ENCODE assay signal across 18 mouse cellular contexts in genomic region chr4:127331171-127331570, GRCm38 (mm10). TPM values are rescaled to one million over a fixed set of nuclear protein-coding genes. Genes with fewer than 3 reads are reported as not detected.
DNase-seq lines count a peak whose midpoint lies in the region; ATAC-seq lines count a peak whose summit lies in the region.
"Had no signal": no experiment of that assay in that cellular context is flagged by ENCODE, and none has a peak within 500 bp of the region (broad histone marks: within the 10 kb centered on the region; RNA-seq: fewer than 3 reads in every experiment).

No protein-coding gene starts in this region.

- H3K9me3 ChIP-seq in lung, embryonic 15.5 days: no peaks in the 10 kb centered on the region
- H3K9me3 ChIP-seq in limb, embryonic 10.5 days (replicated peaks): no peaks in the 10 kb centered on the region
- H3K9me3 ChIP-seq: embryonic facial prominence, embryonic 12.5 days; forebrain, embryonic 12.5 days; liver, embryonic 13.5 days; midbrain, embryonic 12.5 days had no signal

- ATAC-seq in lung, embryonic 15.5 days (ENCODE audit: borderline replicate concordance, extremely low read depth, low FRiP score, low TSS enrichment): no peak
- ATAC-seq: inflammation-experienced regulatory T-cells, adult 6 months had no signal

- no peaks in the 10 kb centered on the region for H3K36me3 ChIP-seq in lung, embryonic 15.5 days
- no peaks in the 10 kb centered on the region for H3K36me3 ChIP-seq in limb, embryonic 10.5 days
- H3K36me3 ChIP-seq: embryonic facial prominence, embryonic 12.5 days; forebrain, embryonic 12.5 days; liver, embryonic 13.5 days; midbrain, embryonic 12.5 days had no signal

- H3K27ac ChIP-seq in lung, embryonic 15.5 days: no peak overlapping the region
- H3K27ac ChIP-seq in limb, embryonic 10.5 days: no peak overlapping the region
- H3K27ac ChIP-seq: embryonic facial prominence, embryonic 12.5 days; forebrain, embryonic 12.5 days; liver, embryonic 13.5 days; midbrain, embryonic 12.5 days had no signal

- DNase-seq in adrenal gland, postnatal 14 days: peak; percentile 40
- DNase-seq in adrenal gland, postnatal 10 days: no peak
- DNase-seq in lung, postnatal 10 days: no peak
- DNase-seq in NIH3T3 (ENCODE audit: low read depth): peak; percentile 59
- DNase-seq in limb, embryonic 10.5 days (ENCODE audit: low spot score): no peak
- DNase-seq in layer of hippocampus, postnatal 10 days (ENCODE audit: low spot score in 2 of 2): no peak
- no peak for DNase-seq in urinary bladder, postnatal 14 days (ENCODE audit: low spot score)
- DNase-seq: cerebellum, adult 11 months; kidney, postnatal 10 days; liver, embryonic 13.5 days; thymus, postnatal 25 days had no signal

- H3K27me3 ChIP-seq in lung, embryonic 15.5 days: peaks cover 58% of the 10 kb centered on the region
- peaks cover 85% of the 10 kb centered on the region for H3K27me3 ChIP-seq in limb, embryonic 10.5 days (ENCODE audit: low read depth, poor library complexity, severe bottlenecking)

- H3K4me1 ChIP-seq in lung, embryonic 15.5 days: peaks cover 11% of the 10 kb centered on the region
- H3K4me1 ChIP-seq in limb, embryonic 10.5 days: peaks cover 23% of the 10 kb centered on the region

- H3K4me3 ChIP-seq in lung, embryonic 15.5 days: no peak overlapping the region
- H3K4me3 ChIP-seq in limb, embryonic 10.5 days: peak overlapping the region; percentile 37; the same call in 1 of the 2 replicates
- H3K4me3 ChIP-seq: embryonic facial prominence, embryonic 12.5 days; liver, embryonic 13.5 days had no signal

- WGBS in lung, embryonic 15.5 days: 25% methylated on average over 13 of the region's 13 CpGs
- WGBS in limb, embryonic 10.5 days: 13% methylated on average over 13 of the region's 13 CpGs

- H3K4me2 ChIP-seq in lung, embryonic 15.5 days: peak overlapping the region; percentile 50; the same call in 1 of the 2 replicates

- no peak overlapping the region for H3K9ac ChIP-seq in lung, embryonic 15.5 days
- H3K9ac ChIP-seq: embryonic facial prominence, embryonic 12.5 days; forebrain, embryonic 12.5 days; liver, embryonic 13.5 days had no signal

RNA-seq across cellular contexts. Expression of gene Gjb3, which starts 0.5 kb away (rescaled TPM):
- 0.26 TPM in 1 of 2 replicates, not detected in the other for total RNA-seq in adrenal gland, postnatal 14 days (2021)
- total RNA-seq in adrenal gland, postnatal 10 days (2021): under 1 TPM; 0.27 to 0.42 TPM
- polyA plus RNA-seq in lung, embryonic 15.5 days (2015; fragmentation: Nextera tagmentation; extraction: Ambion mirVana): 1.6 and 2.0 TPM in 2 replicates
- polyA plus RNA-seq in limb, embryonic 10.5 days (2016; fragmentation: Nextera tagmentation; extraction: Ambion mirVana): 7.8 and 11.4 TPM in 2 replicates
- total RNA-seq in layer of hippocampus, postnatal 10 days (2021): under 1 TPM; 0.64 to 0.80 TPM

RNA-seq across cellular contexts. Expression of gene Gja4, which starts 17.3 kb away (rescaled TPM):
- 10.0 and 13.2 TPM in 2 replicates for total RNA-seq in adrenal gland, postnatal 14 days (2021)
- 10 to 100 TPM; 13.3 to 15.4 TPM for total RNA-seq in adrenal gland, postnatal 10 days (2021)
- 31.2 and 33.2 TPM in 2 replicates for polyA plus RNA-seq in lung, embryonic 15.5 days (2015; fragmentation: Nextera tagmentation; extraction: Ambion mirVana)
- 14.6 and 18.5 TPM in 2 replicates for polyA plus RNA-seq in limb, embryonic 10.5 days (2016; fragmentation: Nextera tagmentation; extraction: Ambion mirVana)
- total RNA-seq in layer of hippocampus, postnatal 10 days (2021): 10 to 100 TPM; 10.7 to 11.1 TPM

RNA-seq across cellular contexts. Expression of gene Gjb4, which starts 22.7 kb away (rescaled TPM):
- total RNA-seq in adrenal gland, postnatal 14 days (2021): not detected in 2 replicates
- total RNA-seq in adrenal gland, postnatal 10 days (2021): not detected
- 0.10 TPM in 1 of 2 replicates, not detected in the other for polyA plus RNA-seq in lung, embryonic 15.5 days (2015; fragmentation: Nextera tagmentation; extraction: Ambion mirVana)
- not detected in 2 replicates for polyA plus RNA-seq in limb, embryonic 10.5 days (2016; fragmentation: Nextera tagmentation; extraction: Ambion mirVana)
- not detected for total RNA-seq in layer of hippocampus, postnatal 10 days (2021)
- total RNA-seq: left cerebral cortex, postnatal 10 days had no signal
- polyA plus RNA-seq: embryonic facial prominence, embryonic 12.5 days; forebrain, embryonic 12.5 days; inflammation-experienced regulatory T-cells, adult 6 months; liver, embryonic 13.5 days; midbrain, embryonic 12.5 days; neural tube, embryonic 11.5 days had no signal

RNA-seq across cellular contexts. Expression of gene Gjb5, which starts 26.8 kb away (rescaled TPM):
- total RNA-seq in adrenal gland, postnatal 14 days (2021): 0.37 and 0.49 TPM in 2 replicates
- total RNA-seq in adrenal gland, postnatal 10 days (2021): under 1 TPM; 0.75 to 0.82 TPM
- polyA plus RNA-seq in lung, embryonic 15.5 days (2015; fragmentation: Nextera tagmentation; extraction: Ambion mirVana): 0.57 and 0.60 TPM in 2 replicates
- 1.6 and 1.7 TPM in 2 replicates for polyA plus RNA-seq in limb, embryonic 10.5 days (2016; fragmentation: Nextera tagmentation; extraction: Ambion mirVana)
- not detected for total RNA-seq in layer of hippocampus, postnatal 10 days (2021)
- total RNA-seq: left cerebral cortex, postnatal 10 days had no signal
- polyA plus RNA-seq: forebrain, embryonic 12.5 days; inflammation-experienced regulatory T-cells, adult 6 months had no signal

Comparison
In these comparisons a context has a peak if more than half of its experiments do, and no peak if none do; other contexts are left out.
1. DNase-seq: peak in adrenal gland, postnatal 14 days (single experiment) and NIH3T3 (single experiment); none in adrenal gland, postnatal 10 days (single experiment), lung, postnatal 10 days (single experiment), limb, embryonic 10.5 days (single experiment), layer of hippocampus, postnatal 10 days (0 of 2) and urinary bladder, postnatal 14 days (single experiment).